Mouse (Mus musculus): ENCODE data around the gene Kpna1.

DNA sequence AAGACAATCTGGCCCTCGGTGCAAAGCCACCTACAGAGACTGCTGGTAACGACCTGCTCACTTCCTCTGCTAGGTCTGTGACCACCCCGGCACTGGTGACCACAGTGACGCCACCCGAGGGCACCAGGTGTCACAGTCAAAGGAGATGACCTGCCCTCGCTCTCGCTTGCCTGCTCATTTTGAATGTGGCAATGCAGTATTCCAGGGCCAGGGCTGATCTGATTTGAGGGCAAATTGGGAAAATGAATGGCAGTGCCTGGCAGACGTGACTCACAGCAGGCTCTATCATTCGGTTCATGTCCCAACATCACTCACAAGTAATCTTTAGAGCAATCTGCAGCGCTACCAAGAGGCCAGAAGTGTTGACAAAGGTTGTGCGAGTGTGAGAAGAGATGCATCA is 77.9 kb downstream of the Kpna1 start:
- TF ChIP-seq CTCF (IDR thresholded peaks at IDR 0.05; ENCODE audit: low read depth), result no peak
- TF ChIP-seq EP300 (optimal IDR thresholded peaks at IDR 0.05), result no peak
